Mouse (Mus musculus) embryonic facial prominence, embryonic 14.5 days (tissue): ENCODE data around the gene Map3k20. TPM values are rescaled to one million over a fixed set of nuclear protein-coding genes. Genes with fewer than 3 reads are reported as not detected.

Experiments used
- ATAC-seq: fragments of 200-750 bp; cut with Nextera tagmentation; 2 replicates; pipeline ENCODE4 v1.8.0; 2017; ENCODE audit warnings: low read depth, moderate number of reproducible peaks, moderate TSS enrichment
- DNase-seq: peaks from one replicate; pipeline ENCODE4 v3.0.0-alpha.2; 2015; ENCODE audit warnings: low spot score
- H3K27ac ChIP-seq: fragments of 300-500 bp; sonication (generic); replicated peaks from 2 replicates; pipeline ENCODE4 v1.5.1; 2014; ENCODE audit warnings: low read depth, mild to moderate bottlenecking, low read length, moderate library complexity
- H3K27me3 ChIP-seq: fragments of 300-500 bp; sonication (generic); replicated peaks from 2 replicates; pipeline ENCODE4 v1.6.1; 2014; ENCODE audit warnings: low read length; ENCODE audit not compliant: control insufficient read depth, insufficient read depth
- H3K36me3 ChIP-seq: fragments of 300-500 bp; sonication (generic); 2 replicates; pipeline ENCODE4 v1.6.1; 2014; ENCODE audit warnings: low read length, mixed read lengths; ENCODE audit not compliant: control insufficient read depth, insufficient read depth
- H3K4me1 ChIP-seq: fragments of 300-500 bp; sonication (generic); 2 replicates; pipeline ENCODE4 v1.6.1; 2014; ENCODE audit warnings: antibody characterized with exemption, low read length; ENCODE audit not compliant: control insufficient read depth, insufficient read depth
- H3K4me2 ChIP-seq: fragments of 300-500 bp; sonication (generic); 2 replicates; pipeline ENCODE4 v1.6.1; 2014; ENCODE audit warnings: low read depth, mild to moderate bottlenecking, low read length, moderate library complexity, mixed read lengths
- H3K4me3 ChIP-seq: fragments of 300-500 bp; sonication (generic); 2 replicates; pipeline ENCODE4 v1.5.1; 2014; ENCODE audit warnings: low read depth, mild to moderate bottlenecking, low read length
- H3K9ac ChIP-seq: fragments of 300-500 bp; sonication (generic); 2 replicates; pipeline ENCODE4 v1.6.1; 2014; ENCODE audit warnings: low read depth, mild to moderate bottlenecking, low read length, moderate library complexity, mixed read lengths
- H3K9me3 ChIP-seq: fragments of 300-500 bp; sonication (generic); 2 replicates; pipeline ENCODE4 v1.6.1; 2016; ENCODE audit warnings: low read length; ENCODE audit not compliant: control insufficient read depth
- WGBS: fragments of 180-500 bp; shearing (Covaris S2); extraction: QIAGEN DNeasy Blood & Tissue Kit; methylation state at CpG from one replicate; pipeline ENCODE4 v1.1.7; 2014; 5-methylcytosine and 5-hydroxymethylcytosine counted together
- polyA plus RNA-seq: library from polyadenylated mRNA; unstranded; fragments of >200 nt; fragmentation: Nextera tagmentation; extraction: Ambion mirVana; gene quantifications from 2 replicates; pipeline ENCODE4 v1.2.1, GENCODE M21; 2014

Map3k20 gene
- polyA plus RNA-seq, 1 experiment from 2014 or later, result 22.3 TPM

GRCm38 (mm10) chr2:72245631-72246030, 39.8 kb upstream of the Map3k20 start:
- DNase-seq (peak; percentile 60), ATAC-seq (no peak)
- Histone ChIP-seq H3K4me3 (no peak overlapping the region), H3K9ac (no peak overlapping the region), H3K4me1 (peaks cover 8% of the 10 kb centered on the region; the same call in 1 of the 2 replicates), H3K27ac (no peak overlapping the region), H3K27me3 (no peaks in the 10 kb centered on the region), H3K36me3 (no peaks in the 10 kb centered on the region), H3K9me3 (no peaks in the 10 kb centered on the region), H3K4me2 (no peak overlapping the region)
- 62% methylated on average over 4 of the region's 4 CpGs for WGBS

- no peak overlapping the region for H3K27ac ChIP-seq
- DNase-seq, result no peak
- no peak overlapping the region for H3K9ac ChIP-seq
- no peak for ATAC-seq
- peaks cover 8% of the 10 kb centered on the region; the same call in 1 of the 2 replicates for H3K4me1 ChIP-seq
- H3K9me3 ChIP-seq, result no peaks in the 10 kb centered on the region
- 89% methylated on average over 9 of the region's 11 CpGs for WGBS
- H3K27me3 ChIP-seq, result no peaks in the 10 kb centered on the region
- no peak overlapping the region for H3K4me2 ChIP-seq
- no peaks in the 10 kb centered on the region for H3K36me3 ChIP-seq
- no peak overlapping the region for H3K4me3 ChIP-seq
These were observed 39.1 kb upstream of the Map3k20 start for GRCm38 (mm10) chr2:72246376-72246775.

GRCm38 (mm10) chr2:72247819-72248218, 37.6 kb upstream of the Map3k20 start:
- Histone ChIP-seq H3K4me3 (no peak overlapping the region), H3K9ac (no peak overlapping the region), H3K4me2 (no peak overlapping the region), H3K36me3 (no peaks in the 10 kb centered on the region), H3K27me3 (no peaks in the 10 kb centered on the region), H3K9me3 (no peaks in the 10 kb centered on the region), H3K4me1 (no peaks in the 10 kb centered on the region), H3K27ac (no peak overlapping the region)
- DNase-seq, result no peak
- 83% methylated on average over 6 of the region's 6 CpGs for WGBS
- ATAC-seq, result no peak

DNA sequence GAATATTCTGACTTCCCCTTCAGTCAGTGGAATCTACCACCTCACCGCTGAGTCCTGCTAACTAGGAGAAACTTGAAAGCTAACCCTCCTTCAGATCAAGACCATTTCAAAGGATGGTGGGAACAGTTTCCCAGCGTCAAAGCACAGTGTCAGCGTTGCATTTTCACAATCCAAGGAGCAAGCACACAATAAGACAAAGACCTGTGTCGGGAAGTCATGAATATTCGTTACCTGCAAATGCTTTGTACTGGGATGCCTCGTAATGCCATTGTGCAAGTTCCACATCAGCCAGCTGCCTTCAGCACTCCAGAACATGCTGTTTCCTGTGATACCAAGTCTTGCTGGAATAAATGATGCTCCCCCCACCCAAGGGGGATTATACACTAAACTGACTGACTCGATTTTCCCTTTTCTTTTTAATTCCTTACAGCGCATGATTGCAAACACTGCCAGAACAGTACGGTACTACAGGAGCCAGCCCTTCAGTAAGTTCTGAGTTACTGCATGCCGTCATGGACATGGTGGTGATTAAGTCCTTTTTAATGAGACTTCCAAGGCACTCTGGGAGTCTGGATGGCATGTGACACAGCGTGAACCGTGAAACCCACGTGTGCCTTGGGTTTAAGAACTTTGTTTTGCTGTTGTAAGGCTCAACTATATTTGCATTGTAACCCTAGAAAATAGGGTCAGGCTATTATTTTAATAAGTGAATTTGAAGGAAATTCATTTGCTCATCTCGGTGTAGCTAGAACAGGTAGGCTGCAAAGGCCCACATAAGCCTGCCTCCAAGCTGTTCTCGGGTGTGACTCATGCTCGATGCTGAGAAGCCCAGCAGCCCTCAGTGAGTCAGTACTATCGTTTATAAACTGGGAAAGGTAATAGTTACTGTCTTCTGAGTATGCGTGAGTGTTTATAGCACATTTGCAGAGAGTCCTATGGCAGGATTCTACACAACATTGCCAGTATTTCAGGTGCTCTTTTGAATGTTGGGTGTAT, 32.6 kb upstream of the Map3k20 start:
- 59% methylated on average over 18 of the region's 18 CpGs for WGBS
- no peak overlapping the region for H3K4me2 ChIP-seq
- no peaks in the 10 kb centered on the region for H3K9me3 ChIP-seq
- ATAC-seq (no peak; the same call in 1 of the 2 replicates), DNase-seq (no peak)
- no peaks in the 10 kb centered on the region for H3K27me3 ChIP-seq
- H3K4me3 ChIP-seq, result no peak overlapping the region
- no peak overlapping the region for H3K9ac ChIP-seq
- no peaks in the 10 kb centered on the region for H3K36me3 ChIP-seq
- peaks cover 22% of the 10 kb centered on the region for H3K4me1 ChIP-seq
- H3K27ac ChIP-seq, result no peak overlapping the region

DNA sequence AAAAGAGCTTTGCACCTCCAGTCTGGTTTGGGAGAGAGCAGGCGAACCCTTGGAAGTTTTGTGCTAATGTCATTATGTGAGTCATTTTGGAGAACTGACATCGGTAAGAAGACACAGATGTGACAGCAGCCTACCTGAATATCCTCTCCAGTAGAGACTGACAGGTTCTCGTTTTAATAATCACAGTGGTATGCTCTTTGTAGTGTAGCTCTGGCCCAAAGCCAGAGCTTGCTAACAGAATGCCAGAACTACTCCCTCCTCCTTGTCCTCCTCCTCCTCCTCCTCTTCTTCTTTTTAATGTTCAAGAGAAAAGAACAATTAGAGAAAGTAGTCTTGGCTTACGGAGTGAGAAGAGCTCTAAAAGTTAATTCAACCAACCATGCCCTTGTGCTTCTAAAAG, 31.6 kb upstream of the Map3k20 start:
- no peaks in the 10 kb centered on the region for H3K9me3 ChIP-seq
- H3K27me3 ChIP-seq, result no peaks in the 10 kb centered on the region
- no peak for ATAC-seq
- peak; percentile 63 for DNase-seq
- H3K4me1 ChIP-seq, result peaks cover 22% of the 10 kb centered on the region
- no peak overlapping the region for H3K4me3 ChIP-seq
- H3K36me3 ChIP-seq, result no peaks in the 10 kb centered on the region
- peak overlapping the region; percentile 46; the same call in 1 of the 2 replicates for H3K4me2 ChIP-seq
- peak overlapping the region; percentile 53; the same call in 1 of the 2 replicates for H3K27ac ChIP-seq
- no peak overlapping the region for H3K9ac ChIP-seq
- 54% methylated on average over 4 of the region's 4 CpGs for WGBS

DNA sequence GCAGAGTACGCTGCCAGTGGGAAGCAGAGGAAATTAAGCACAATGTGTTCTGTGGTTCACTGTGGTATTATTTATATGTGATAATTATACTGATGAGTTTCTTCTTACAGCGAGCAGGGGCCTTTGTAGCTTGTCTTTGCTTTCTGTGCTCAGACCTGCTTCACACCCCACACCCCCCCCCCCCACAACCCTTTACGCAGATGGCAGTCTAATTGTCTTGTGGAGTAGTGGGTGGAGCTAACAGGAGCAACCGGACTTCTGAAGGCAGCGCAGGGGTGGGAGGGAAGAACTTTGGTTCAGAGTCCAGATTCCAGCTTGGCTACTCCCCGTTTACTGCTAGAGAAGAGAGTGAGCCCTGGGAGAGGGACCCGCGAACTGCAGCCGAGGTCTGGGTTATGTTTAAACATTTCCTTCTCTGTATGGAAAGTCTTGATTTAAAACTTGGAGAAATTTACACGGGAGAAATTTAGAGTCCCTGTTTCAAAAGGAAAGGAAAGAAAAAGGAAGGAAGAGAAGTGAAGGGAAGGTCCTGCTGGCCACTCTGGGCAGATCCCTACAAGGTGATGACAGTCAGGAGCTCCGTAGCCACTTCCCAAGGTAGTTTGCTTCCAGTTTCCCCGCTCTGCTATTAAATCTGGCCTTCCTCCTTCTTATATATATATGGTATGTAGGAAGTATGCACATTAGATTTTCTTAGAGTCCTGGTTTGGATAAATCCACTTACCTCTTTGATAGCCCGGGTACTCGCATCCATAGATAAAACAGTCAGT, 30.4 kb upstream of the Map3k20 start:
- 27% methylated on average over 14 of the region's 14 CpGs for WGBS
- H3K27ac ChIP-seq, result peak overlapping the region; percentile 53
- H3K4me2 ChIP-seq, result peak overlapping the region; percentile 46
- peak; percentile 71 for ATAC-seq
- no peaks in the 10 kb centered on the region for H3K27me3 ChIP-seq
- peak overlapping the region; percentile 49; the same call in 1 of the 2 replicates for H3K9ac ChIP-seq
- no peak overlapping the region for H3K4me3 ChIP-seq
- no peaks in the 10 kb centered on the region for H3K9me3 ChIP-seq
- peaks cover 22% of the 10 kb centered on the region for H3K4me1 ChIP-seq
- H3K36me3 ChIP-seq, result no peaks in the 10 kb centered on the region
- peak; percentile 76 for DNase-seq

DNA sequence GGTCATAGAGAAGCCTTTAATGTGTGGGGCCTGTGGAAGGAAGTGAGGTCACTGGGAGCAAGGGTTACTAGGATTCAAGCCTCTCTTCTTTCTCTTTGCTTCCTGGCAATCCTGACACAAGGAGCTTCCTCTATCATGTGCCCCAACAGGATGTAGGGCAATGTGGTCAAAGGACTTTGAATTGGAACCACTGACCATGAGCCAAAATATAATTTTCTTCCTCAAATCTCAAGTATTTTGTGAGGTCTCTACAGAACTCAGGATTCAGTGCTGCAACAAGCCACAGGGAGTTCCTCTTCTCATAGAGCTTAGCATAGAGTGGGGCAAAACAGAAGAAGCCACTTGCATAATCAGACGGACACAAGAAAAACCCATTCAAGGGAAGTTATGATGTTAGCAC, 24.7 kb upstream of the Map3k20 start:
- peaks cover 4% of the 10 kb centered on the region; the same call in 1 of the 2 replicates for H3K4me1 ChIP-seq
- ATAC-seq (no peak), DNase-seq (no peak)
- H3K27me3 ChIP-seq, result no peaks in the 10 kb centered on the region
- H3K9ac ChIP-seq, result no peak overlapping the region
- H3K4me3 ChIP-seq, result no peak overlapping the region
- H3K36me3 ChIP-seq, result no peaks in the 10 kb centered on the region
- H3K9me3 ChIP-seq, result no peaks in the 10 kb centered on the region
- H3K4me2 ChIP-seq, result no peak overlapping the region
- H3K27ac ChIP-seq, result no peak overlapping the region
- WGBS, result 90% methylated on average over 1 of the region's 1 CpGs

DNA sequence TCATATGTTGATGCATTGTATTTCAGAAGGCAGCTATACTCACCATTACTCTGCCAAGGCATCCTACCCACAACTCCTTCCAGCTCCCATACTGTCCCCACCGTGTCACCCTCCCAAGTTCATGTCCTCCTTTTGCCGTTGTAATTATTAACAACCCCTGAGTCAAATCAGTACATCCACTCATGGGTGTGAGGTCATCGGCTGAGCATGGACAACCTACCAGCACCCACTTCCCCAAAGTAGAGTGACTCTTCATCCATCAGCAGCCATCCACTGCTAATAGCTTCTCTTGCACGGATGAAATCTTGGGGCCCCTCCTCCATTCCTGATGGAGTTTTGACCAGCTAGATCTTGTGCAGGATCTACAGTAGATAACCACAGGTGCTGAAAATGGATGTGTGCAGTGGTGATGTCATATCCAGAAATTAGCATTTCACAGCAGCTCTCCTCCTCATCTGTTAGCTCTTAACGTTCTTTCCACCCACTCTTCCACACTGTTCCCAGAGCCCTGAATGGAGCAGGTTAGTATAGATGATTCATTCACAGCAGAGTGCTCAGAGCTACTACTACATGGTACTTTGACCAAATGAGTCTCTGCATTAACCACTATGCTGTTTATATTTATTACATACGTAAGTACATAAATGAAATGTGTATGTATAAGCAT, 22.5 kb upstream of the Map3k20 start:
- H3K4me2 ChIP-seq, result no peak overlapping the region
- no peaks in the 10 kb centered on the region for H3K36me3 ChIP-seq
- H3K27me3 ChIP-seq, result no peaks in the 10 kb centered on the region
- H3K4me1 ChIP-seq, result no peaks in the 10 kb centered on the region
- no peak overlapping the region for H3K27ac ChIP-seq
- H3K9me3 ChIP-seq, result no peaks in the 10 kb centered on the region
- DNase-seq (no peak), ATAC-seq (no peak)
- H3K9ac ChIP-seq, result no peak overlapping the region
- 83% methylated on average over 6 of the region's 6 CpGs for WGBS
- no peak overlapping the region for H3K4me3 ChIP-seq
